Mouse (Mus musculus) heart, embryonic 11.5 days (tissue): ENCODE results near the gene Tepp. TPM values are rescaled to one million over a fixed set of nuclear protein-coding genes. Genes with fewer than 3 reads are reported as not detected.

ENCODE experiments used
- ATAC-seq: fragments of 200-750 bp; cut with Nextera tagmentation; replicated peaks from 2 replicates; pipeline ENCODE4 v1.8.0; 2017; ENCODE audit warnings: moderate library complexity; ENCODE audit not compliant: insufficient number of reproducible peaks, low FRiP score, low TSS enrichment
- H3K27ac ChIP-seq: fragments of 300-500 bp; sonication (generic); 2 replicates; pipeline ENCODE4 v1.5.1; 2014; ENCODE audit warnings: mild to moderate bottlenecking, low read depth, low read length
- H3K27me3 ChIP-seq: fragments of 300-500 bp; sonication (generic); 2 replicates; pipeline ENCODE4 v1.6.1; 2014; ENCODE audit warnings: mild to moderate bottlenecking, low read length, mixed read lengths; ENCODE audit not compliant: control insufficient read depth, insufficient read depth
- H3K36me3 ChIP-seq: fragments of 300-500 bp; sonication (generic); 2 replicates; pipeline ENCODE4 v1.6.1; 2014; ENCODE audit warnings: mild to moderate bottlenecking, low read length, moderate library complexity, mixed read lengths; ENCODE audit not compliant: control insufficient read depth, insufficient read depth
- H3K4me1 ChIP-seq: fragments of 300-500 bp; sonication (generic); 2 replicates; pipeline ENCODE4 v1.6.1; 2014; ENCODE audit warnings: low read length; ENCODE audit not compliant: control insufficient read depth, insufficient read depth
- H3K4me2 ChIP-seq: fragments of 300-500 bp; sonication (generic); 2 replicates; pipeline ENCODE4 v1.6.1; 2014; ENCODE audit warnings: mild to moderate bottlenecking, moderate library complexity
- H3K4me3 ChIP-seq: fragments of 300-500 bp; sonication (generic); 2 replicates; pipeline ENCODE4 v1.5.1; 2014; ENCODE audit warnings: low read depth, low read length
- H3K9ac ChIP-seq: fragments of 300-500 bp; sonication (generic); 2 replicates; pipeline ENCODE4 v1.6.1; 2014; ENCODE audit warnings: mild to moderate bottlenecking, low read depth, low read length, moderate library complexity
- H3K9me3 ChIP-seq: fragments of 300-500 bp; sonication (generic); replicated peaks from 2 replicates; pipeline ENCODE4 v1.6.1; 2016; ENCODE audit warnings: low read length; ENCODE audit not compliant: control insufficient read depth
- WGBS: fragments of 180-500 bp; shearing (Covaris S2); extraction: QIAGEN DNeasy Blood & Tissue Kit; methylation state at CpG from one replicate; pipeline ENCODE4 v1.1.7; 2014; ENCODE audit not compliant: insufficient replicate concordance; 5-methylcytosine and 5-hydroxymethylcytosine counted together
- polyA plus RNA-seq: library from polyadenylated mRNA; unstranded; fragments of >200 nt; fragmentation: Nextera tagmentation; extraction: Ambion mirVana; gene quantifications from 2 replicates; pipeline ENCODE4 v1.2.1, GENCODE M21; 2014

Tepp gene
- polyA plus RNA-seq, 1 experiment from 2014 or later: not detected

DNA sequence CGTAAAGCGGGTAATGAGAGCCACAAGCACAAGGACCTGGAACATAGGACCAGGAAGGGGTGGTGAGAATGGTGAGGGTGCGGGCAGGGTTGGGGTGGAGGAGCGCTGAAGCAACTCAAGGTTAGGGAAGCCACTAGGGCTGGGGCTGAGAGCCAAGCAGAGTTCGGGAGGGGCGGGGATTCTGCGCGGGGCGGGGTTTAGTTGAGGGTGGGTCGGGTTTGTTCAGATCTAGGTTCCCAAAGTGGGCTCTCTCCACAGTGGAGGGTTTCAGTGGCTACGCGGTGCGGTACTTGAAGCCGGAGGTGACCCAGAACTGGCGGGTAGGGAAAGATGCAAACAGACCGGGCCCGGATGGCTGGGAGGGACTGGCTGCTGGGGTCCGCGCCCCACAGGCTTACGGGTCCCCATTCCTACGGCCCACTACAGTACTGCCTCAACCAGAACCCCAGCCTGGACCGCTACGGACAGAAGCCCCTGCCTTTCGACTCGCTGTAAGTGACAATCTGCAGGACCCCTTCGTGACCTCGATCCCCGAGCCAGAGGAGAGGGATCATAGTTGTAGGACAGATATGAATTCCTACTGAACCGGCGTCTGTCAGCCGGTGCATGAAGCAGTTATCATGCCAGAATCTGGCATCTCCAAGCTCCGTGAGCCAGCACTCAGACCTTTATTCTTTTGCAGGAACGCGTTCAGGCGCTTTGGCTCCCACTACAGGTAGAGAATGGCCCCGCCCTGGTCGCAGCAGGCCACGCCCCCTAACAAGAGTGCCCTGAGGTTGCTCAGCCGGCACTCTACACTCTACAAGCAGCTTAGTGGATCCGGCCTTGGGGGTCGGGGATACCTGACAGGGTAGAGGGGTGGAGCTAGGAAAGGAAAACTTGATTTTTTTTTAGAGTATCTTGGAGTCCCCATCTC is 10.1 kb downstream of the Tepp start:
- no peak overlapping the region for H3K27ac ChIP-seq
- 3% methylated on average over 41 of the region's 41 CpGs for WGBS
- peak overlapping the region; percentile 95 for H3K4me2 ChIP-seq
- H3K36me3 ChIP-seq: peaks cover 8% of the 10 kb centered on the region; the same call in 1 of the 2 replicates
- peak overlapping the region; percentile 51 for H3K4me3 ChIP-seq
- peaks cover 7% of the 10 kb centered on the region; the same call in 1 of the 2 replicates for H3K27me3 ChIP-seq
- H3K4me1 ChIP-seq: peaks cover 17% of the 10 kb centered on the region
- ATAC-seq: peak; percentile 33; the same call in 1 of the 2 replicates
- peak overlapping the region; percentile 61; the same call in 1 of the 2 replicates for H3K9ac ChIP-seq
- H3K9me3 ChIP-seq: no peaks in the 10 kb centered on the region

DNA sequence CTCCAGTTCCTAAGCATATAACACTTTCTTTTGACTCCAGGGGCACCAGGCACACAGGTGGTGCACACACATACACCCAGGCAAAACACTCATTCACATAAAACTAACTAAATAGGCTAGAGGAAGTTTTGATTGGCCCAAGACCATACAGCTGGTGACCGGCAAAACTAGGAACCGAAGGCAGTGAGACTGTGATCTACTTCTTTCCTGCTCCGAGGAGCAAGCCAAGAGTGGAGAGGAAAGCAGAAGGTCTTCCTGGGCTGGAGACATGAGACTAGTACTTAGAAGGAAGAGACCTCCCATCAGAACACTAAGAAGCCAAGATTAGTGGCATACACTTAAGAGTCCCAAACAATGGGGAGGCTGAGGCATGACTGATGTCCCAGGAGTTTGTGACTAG is 12.8 kb downstream of the Tepp start:
- Histone ChIP-seq H3K9ac (no peak overlapping the region), H3K27me3 (peaks cover 7% of the 10 kb centered on the region; the same call in 1 of the 2 replicates), H3K36me3 (peaks cover 26% of the 10 kb centered on the region), H3K4me3 (no peak overlapping the region), H3K9me3 (no peaks in the 10 kb centered on the region), H3K4me1 (peaks cover 21% of the 10 kb centered on the region), H3K4me2 (no peak overlapping the region), H3K27ac (no peak overlapping the region)
- WGBS: 66% methylated on average over 3 of the region's 3 CpGs
- no peak for ATAC-seq

DNA sequence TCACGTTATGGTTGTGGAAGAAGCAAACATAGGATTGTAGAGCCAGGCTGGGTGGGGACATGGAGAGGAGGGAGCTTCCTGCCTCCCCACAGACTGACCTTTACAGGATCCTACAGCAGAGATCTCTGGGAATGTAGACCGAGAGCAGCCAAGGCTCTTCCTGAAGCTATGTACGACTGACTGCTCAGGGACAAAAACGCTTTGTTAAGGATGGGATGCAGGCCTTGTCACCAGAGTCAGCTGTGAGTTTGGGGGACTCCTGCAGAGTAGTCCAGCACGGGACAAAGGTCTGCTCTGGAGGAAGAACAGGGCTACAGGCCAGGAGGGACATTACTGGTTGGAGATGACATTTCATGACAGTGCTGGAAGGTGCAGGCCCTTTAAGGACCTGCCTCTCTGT is 14.3 kb downstream of the Tepp start:
- Histone ChIP-seq H3K4me2 (no peak overlapping the region), H3K36me3 (peaks cover 40% of the 10 kb centered on the region), H3K27ac (no peak overlapping the region), H3K4me1 (peaks cover 21% of the 10 kb centered on the region), H3K9ac (no peak overlapping the region), H3K9me3 (no peaks in the 10 kb centered on the region), H3K27me3 (peaks cover 3% of the 10 kb centered on the region; the same call in 1 of the 2 replicates), H3K4me3 (no peak overlapping the region)
- 49% methylated on average over 5 of the region's 5 CpGs for WGBS
- no peak for ATAC-seq

DNA sequence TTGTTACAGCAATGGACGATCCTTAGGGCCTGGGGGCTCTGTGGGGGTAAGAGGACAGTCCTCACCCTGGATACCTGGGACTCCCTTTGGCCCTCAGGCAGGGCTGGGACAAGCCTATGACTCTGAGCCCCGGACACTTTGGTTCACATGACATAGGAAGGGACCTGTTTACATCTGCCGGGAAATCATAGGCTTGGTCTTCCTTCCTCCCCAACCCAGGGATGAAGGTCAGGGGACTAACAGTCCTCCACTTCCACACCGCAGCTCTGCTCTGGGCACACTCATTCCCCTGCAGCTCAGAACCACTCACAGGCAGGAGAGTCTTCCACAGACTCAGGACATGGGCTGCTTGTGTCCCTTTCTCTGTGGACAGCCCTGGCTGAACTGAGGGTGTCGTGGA is 16.5 kb downstream of the Tepp start:
- Histone ChIP-seq H3K4me2 (no peak overlapping the region), H3K27ac (no peak overlapping the region), H3K27me3 (no peaks in the 10 kb centered on the region), H3K9me3 (no peaks in the 10 kb centered on the region), H3K4me1 (peaks cover 28% of the 10 kb centered on the region), H3K36me3 (peaks cover 40% of the 10 kb centered on the region), H3K9ac (no peak overlapping the region), H3K4me3 (no peak overlapping the region)
- WGBS: 78% methylated on average over 5 of the region's 5 CpGs
- no peak for ATAC-seq

DNA sequence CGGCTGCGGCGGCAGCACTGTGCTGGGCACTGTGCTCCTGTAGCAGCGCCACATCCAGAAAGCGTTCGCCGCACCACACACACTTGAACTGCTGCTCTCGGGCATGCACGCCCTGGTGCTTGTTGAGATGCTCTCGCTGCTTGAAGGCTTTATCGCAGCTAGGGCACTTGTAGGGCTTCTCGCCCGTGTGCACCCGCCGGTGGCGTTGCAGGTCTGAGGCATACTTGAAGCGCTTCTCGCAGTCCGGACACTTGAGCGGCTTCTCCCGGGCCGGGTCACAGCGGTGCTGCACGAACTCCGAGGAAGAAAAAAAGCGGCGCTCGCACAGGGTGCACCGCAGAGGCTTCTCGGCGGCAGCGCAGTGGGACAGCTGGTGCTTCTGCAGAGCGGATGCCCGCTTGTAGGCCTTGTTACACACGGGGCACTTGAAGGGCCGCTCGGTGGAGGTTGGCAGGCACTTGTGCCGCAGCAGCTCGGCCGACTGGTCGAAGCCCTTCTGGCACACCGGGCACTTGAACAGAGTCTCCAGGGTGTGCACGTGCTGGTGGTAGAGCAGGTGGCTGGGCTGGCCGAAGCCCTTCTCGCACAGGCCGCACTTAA is 17.6 kb downstream of the Tepp start:
- H3K4me1 ChIP-seq: peaks cover 28% of the 10 kb centered on the region
- H3K9ac ChIP-seq: no peak overlapping the region
- H3K9me3 ChIP-seq: no peaks in the 10 kb centered on the region
- H3K4me3 ChIP-seq: no peak overlapping the region
- WGBS: 79% methylated on average over 46 of the region's 46 CpGs
- no peak overlapping the region for H3K27ac ChIP-seq
- H3K36me3 ChIP-seq: peaks cover 40% of the 10 kb centered on the region
- ATAC-seq: no peak
- no peaks in the 10 kb centered on the region for H3K27me3 ChIP-seq
- H3K4me2 ChIP-seq: no peak overlapping the region

DNA sequence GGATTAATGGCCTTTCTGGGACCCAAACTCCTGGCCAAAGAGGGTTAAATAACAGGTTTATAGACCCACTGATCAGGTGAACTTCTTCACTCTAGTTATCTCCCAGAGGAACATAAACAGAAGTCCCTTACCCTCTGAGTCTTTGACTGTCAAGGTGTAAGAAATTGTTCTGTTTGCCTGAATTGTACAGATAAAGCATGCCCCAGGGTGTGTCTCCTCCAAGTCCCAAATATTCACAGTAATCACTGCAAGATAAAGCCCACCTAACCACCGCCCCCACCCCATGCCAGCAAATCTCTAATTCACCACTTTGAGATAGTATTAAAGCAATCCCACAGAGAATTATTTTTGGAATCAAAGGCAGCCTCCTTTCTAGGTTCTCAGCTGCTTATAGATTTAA is 20.0 kb downstream of the Tepp start:
- Histone ChIP-seq H3K27me3 (no peaks in the 10 kb centered on the region), H3K9ac (peak overlapping the region; percentile 92), H3K9me3 (no peaks in the 10 kb centered on the region), H3K4me2 (peak overlapping the region; percentile 89), H3K4me3 (peak overlapping the region; percentile 85), H3K36me3 (peaks cover 34% of the 10 kb centered on the region), H3K4me1 (peaks cover 17% of the 10 kb centered on the region), H3K27ac (no peak overlapping the region)
- no peak for ATAC-seq
- 43% methylated on average over 1 of the region's 1 CpGs for WGBS

DNA sequence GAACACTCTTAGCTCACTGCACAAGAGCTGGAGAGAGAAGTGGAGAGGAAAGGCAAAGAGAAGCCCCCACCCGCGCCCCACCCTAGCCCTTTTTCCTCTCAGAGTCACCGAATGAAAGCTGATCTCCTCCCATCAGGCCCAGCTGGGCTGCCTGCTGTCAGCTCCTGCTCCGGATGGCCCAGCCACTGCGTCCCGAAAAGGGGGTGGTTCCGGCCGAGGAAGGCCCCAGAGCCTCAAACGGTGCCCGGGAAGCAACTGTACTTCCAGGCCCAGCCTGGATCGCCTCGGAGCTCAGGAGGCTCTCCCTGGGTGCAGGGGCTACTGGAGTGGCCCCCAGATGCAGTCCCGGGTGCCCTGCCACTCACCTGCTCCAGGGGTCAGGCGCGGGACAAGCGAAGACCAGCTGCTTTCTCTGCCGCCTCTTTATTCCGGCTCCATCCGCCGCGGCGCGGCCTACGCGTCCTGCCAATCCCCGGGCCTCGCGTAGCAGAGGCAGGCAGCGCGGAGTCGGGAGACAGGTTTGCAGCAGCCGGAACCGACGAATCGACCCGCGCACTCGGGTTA is 20.9 kb downstream of the Tepp start:
- H3K27me3 ChIP-seq: no peaks in the 10 kb centered on the region
- H3K9ac ChIP-seq: peak overlapping the region; percentile 92
- H3K4me2 ChIP-seq: peak overlapping the region; percentile 89
- peaks cover 34% of the 10 kb centered on the region for H3K36me3 ChIP-seq
- ATAC-seq: peak; percentile 21
- H3K27ac ChIP-seq: peak overlapping the region; percentile 99
- peaks cover 11% of the 10 kb centered on the region for H3K4me1 ChIP-seq
- peak overlapping the region; percentile 85 for H3K4me3 ChIP-seq
- H3K9me3 ChIP-seq: no peaks in the 10 kb centered on the region
- under 1% methylated on average over 38 of the region's 38 CpGs for WGBS

DNA sequence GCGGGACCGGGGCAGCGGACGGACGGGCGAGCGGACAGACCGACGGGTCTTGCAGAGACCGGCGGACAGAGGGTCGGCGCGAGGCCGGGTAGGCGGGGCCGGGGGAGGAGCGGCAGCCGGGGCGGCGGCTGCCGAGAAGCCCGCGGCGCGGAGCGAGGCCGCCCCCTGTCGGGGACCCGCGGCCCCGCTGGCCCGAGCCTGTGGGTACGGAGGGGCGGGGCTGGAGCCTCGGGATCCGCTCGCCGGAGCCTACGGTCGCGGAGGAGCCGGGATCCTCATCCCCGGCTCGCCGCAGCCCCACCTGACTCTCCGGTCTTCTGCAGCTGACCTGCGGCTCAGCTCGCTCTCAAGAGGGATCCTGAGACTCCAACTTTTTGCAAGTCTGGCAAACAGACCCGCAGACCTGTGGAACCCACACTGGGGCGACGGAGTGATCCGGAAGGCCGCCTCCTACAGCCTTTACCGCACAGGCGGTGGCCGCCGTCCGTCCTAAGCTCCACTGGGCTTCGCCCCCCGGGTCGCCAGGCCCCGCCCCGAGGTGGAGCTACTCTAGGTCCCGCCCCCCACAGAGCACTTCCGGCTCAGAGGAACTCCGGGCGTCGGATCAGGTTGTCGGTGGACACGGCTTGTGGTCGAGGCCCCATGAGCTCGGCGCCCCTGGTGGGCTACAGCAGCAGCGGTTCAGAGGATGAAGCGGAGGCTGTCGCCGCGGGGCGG is 21.5 kb downstream of the Tepp start, which contains the start of the genes Zfp319 and Usb1:
TSS of gene Zfp319 (minus strand) at position 231 of the 717 bp plus-strand sequence.
TSS of gene Usb1 (plus strand) at position 565 of the 717 bp plus-strand sequence.
- no peaks in the 10 kb centered on the region for H3K9me3 ChIP-seq
- 1% methylated on average over 62 of the region's 80 CpGs for WGBS
- H3K4me1 ChIP-seq: peaks cover 11% of the 10 kb centered on the region
- H3K27ac ChIP-seq: peak within 1 kb of the TSS; percentile 99
- H3K27me3 ChIP-seq: no peaks in the 10 kb centered on the region
- H3K4me3 ChIP-seq: peak within 1 kb of the TSS; percentile 85
- peak within 1 kb of the TSS; percentile 89 for H3K4me2 ChIP-seq
- peak; percentile 94 for ATAC-seq
- H3K9ac ChIP-seq: peak within 1 kb of the TSS; percentile 92
- H3K36me3 ChIP-seq: peaks cover 29% of the 10 kb centered on the region
